Mouse (Mus musculus) neural tube, embryonic 14.5 days (tissue): Measurements from ENCODE around the gene Slc9a3r1. TPM values are rescaled to one million over a fixed set of nuclear protein-coding genes. Genes with fewer than 3 reads are reported as not detected.

Source experiments
- ATAC-seq: fragments of 200-750 bp; cut with Nextera tagmentation; 2 replicates; pipeline ENCODE4 v1.8.0; 2017; ENCODE audit warnings: low read depth, mild to moderate bottlenecking, moderate TSS enrichment, moderate library complexity
- H3K27ac ChIP-seq: fragments of 300-500 bp; sonication (generic); 2 replicates; pipeline ENCODE4 v1.5.1; 2014; ENCODE audit warnings: low read depth, mild to moderate bottlenecking, control low read depth, low read length, moderate library complexity, mixed read lengths
- H3K27me3 ChIP-seq: fragments of 300-500 bp; sonication (generic); 2 replicates; pipeline ENCODE4 v1.6.1; 2014; ENCODE audit warnings: low read length; ENCODE audit not compliant: control insufficient read depth, insufficient read depth
- H3K36me3 ChIP-seq: fragments of 300-500 bp; sonication (generic); 2 replicates; pipeline ENCODE4 v1.6.1; 2014; ENCODE audit warnings: low read length, mixed read lengths; ENCODE audit not compliant: control insufficient read depth, insufficient read depth
- H3K4me1 ChIP-seq: fragments of 300-500 bp; sonication (generic); 2 replicates; pipeline ENCODE4 v1.6.1; 2014; ENCODE audit warnings: low read length; ENCODE audit not compliant: control insufficient read depth, insufficient read depth
- H3K4me2 ChIP-seq: fragments of 300-500 bp; sonication (generic); 2 replicates; pipeline ENCODE4 v1.6.1; 2014; ENCODE audit warnings: mild to moderate bottlenecking, low read depth, low read length, control low read depth
- H3K4me3 ChIP-seq: fragments of 300-500 bp; sonication (generic); 2 replicates; pipeline ENCODE4 v1.5.1; 2014; ENCODE audit warnings: low read depth, low read length, control low read depth, mixed read lengths
- H3K9ac ChIP-seq: fragments of 300-500 bp; sonication (generic); replicated peaks from 2 replicates; pipeline ENCODE4 v1.6.1; 2014; ENCODE audit warnings: low read depth, mild to moderate bottlenecking, control low read depth, low read length, mixed read lengths
- H3K9me3 ChIP-seq: fragments of 300-500 bp; sonication (generic); 2 replicates; pipeline ENCODE4 v1.6.1; 2016; ENCODE audit warnings: low read length; ENCODE audit not compliant: control insufficient read depth
- WGBS: fragments of 180-500 bp; shearing (Covaris S2); extraction: QIAGEN DNeasy Blood & Tissue Kit; methylation state at CpG from one replicate; pipeline ENCODE4 v1.1.7; 2014; 5-methylcytosine and 5-hydroxymethylcytosine counted together
- polyA plus RNA-seq: library from polyadenylated mRNA; unstranded; fragments of >200 nt; fragmentation: Nextera tagmentation; extraction: Ambion mirVana; gene quantifications from 2 replicates; pipeline ENCODE4 v1.2.1, GENCODE M21; 2014

Slc9a3r1 gene
- polyA plus RNA-seq, 1 experiment from 2014 or later = 42.3 TPM

DNA sequence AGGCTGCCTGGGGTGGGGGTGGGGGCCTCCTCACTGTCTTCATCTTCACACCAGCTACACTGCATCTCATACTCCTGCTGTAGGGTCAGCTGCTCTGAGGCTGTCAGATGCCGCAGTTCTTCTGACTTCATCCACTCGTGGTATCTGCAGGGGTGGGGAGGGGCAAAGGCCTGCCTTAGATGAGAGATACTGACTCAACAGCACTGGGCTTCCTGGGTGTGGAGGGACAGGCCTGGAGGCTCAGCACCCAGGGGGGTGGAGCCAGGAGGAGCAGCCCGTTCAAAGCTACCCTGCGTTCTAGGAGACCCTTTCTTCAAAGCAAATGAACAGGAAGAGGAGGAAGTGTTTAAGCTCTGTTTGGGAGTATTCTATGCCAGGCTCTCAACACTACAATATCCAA is 21.8 kb downstream of the Slc9a3r1 start:
- Histone ChIP-seq H3K4me1 (peaks cover 10% of the 10 kb centered on the region), H3K4me3 (no peak overlapping the region), H3K9ac (no peak overlapping the region), H3K27ac (no peak overlapping the region), H3K36me3 (no peaks in the 10 kb centered on the region), H3K9me3 (no peaks in the 10 kb centered on the region), H3K4me2 (no peak overlapping the region), H3K27me3 (no peaks in the 10 kb centered on the region)
- 58% methylated on average over 4 of the region's 4 CpGs for WGBS
- no peak for ATAC-seq

- Histone ChIP-seq H3K27ac (peak within 1 kb of the TSS; percentile 81), H3K9ac (peak within 1 kb of the TSS; percentile 72)
- WGBS = under 1% methylated on average over 39 of the region's 39 CpGs
These were observed 24.1 kb downstream of the Slc9a3r1 start, which contains the start of gene Tmem104 for GRCm38 (mm10) chr11:115187224-115187639. TSS of gene Tmem104 (plus strand) at chr11:115187487.

GRCm38 (mm10) chr11:115187693-115188092 is 24.6 kb downstream of the Slc9a3r1 start, which contains the start of gene Nat9:
TSS of gene Nat9 (minus strand) at chr11:115187859.
- 10% methylated on average over 12 of the region's 12 CpGs for WGBS
- Histone ChIP-seq H3K27me3 (no peaks in the 10 kb centered on the region), H3K9ac (peak within 1 kb of the TSS; percentile 72), H3K27ac (peak within 1 kb of the TSS; percentile 81), H3K4me3 (peak within 1 kb of the TSS; percentile 60), H3K9me3 (no peaks in the 10 kb centered on the region), H3K4me2 (peak within 1 kb of the TSS; percentile 95), H3K36me3 (no peaks in the 10 kb centered on the region), H3K4me1 (peaks cover 10% of the 10 kb centered on the region)
- peak; percentile 47 for ATAC-seq

More at GRCm38 (mm10) chr11:115187224-115187639, 24.1 kb downstream of the Slc9a3r1 start, which contains the start of gene Tmem104:
- H3K27me3 ChIP-seq = no peaks in the 10 kb centered on the region
- peak within 1 kb of the TSS; percentile 60 for H3K4me3 ChIP-seq
- H3K9me3 ChIP-seq = no peaks in the 10 kb centered on the region
- no peaks in the 10 kb centered on the region for H3K36me3 ChIP-seq
- ATAC-seq = peak; percentile 95
- peaks cover 10% of the 10 kb centered on the region for H3K4me1 ChIP-seq
- H3K4me2 ChIP-seq = peak within 1 kb of the TSS; percentile 95

DNA sequence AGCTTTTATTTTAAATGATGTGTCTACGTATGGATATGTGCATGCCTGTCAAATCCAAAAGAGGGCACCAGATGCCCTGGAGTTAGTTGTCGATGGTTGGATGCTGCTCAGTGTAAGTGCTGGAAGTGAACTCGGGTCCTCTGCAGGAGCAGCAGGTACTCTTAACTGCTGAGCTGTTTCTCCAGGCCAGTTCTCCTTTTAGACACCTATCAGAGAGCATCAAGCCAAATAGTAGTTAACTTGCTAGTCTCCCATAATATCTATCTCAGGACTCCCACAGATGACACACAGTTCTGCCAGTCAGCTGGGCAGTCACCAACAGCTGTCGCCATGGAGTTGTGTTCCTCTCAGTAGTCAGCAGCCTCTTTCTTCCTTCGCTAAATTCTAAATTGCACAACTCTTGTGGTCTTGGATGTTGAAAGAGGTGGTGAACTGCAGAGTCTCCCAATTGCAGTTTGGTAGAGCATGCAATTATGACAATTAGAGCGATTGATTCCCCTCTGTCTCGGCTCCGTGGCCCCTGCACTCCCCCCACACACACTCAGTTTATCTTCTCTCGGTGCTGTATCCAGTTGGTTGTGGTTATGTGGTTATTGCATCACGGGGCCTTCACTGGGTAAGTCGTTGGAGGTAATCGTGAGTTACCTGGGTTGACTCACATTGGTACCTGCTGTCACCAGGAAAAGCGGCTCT is 25.5 kb downstream of the Slc9a3r1 start:
- H3K4me2 ChIP-seq = peak overlapping the region; percentile 95; the same call in 1 of the 2 replicates
- 90% methylated on average over 13 of the region's 13 CpGs for WGBS
- no peak overlapping the region for H3K9ac ChIP-seq

GRCm38 (mm10) chr11:115189304-115189703 is 26.2 kb downstream of the Slc9a3r1 start:
- Histone ChIP-seq H3K36me3 (no peaks in the 10 kb centered on the region), H3K9ac (no peak overlapping the region), H3K9me3 (no peaks in the 10 kb centered on the region), H3K4me3 (no peak overlapping the region), H3K27ac (no peak overlapping the region), H3K4me1 (peaks cover 10% of the 10 kb centered on the region), H3K4me2 (no peak overlapping the region), H3K27me3 (no peaks in the 10 kb centered on the region)
- no peak for ATAC-seq
- WGBS = 89% methylated on average over 6 of the region's 6 CpGs

More for the DNA sequence above, 25.5 kb downstream of the Slc9a3r1 start:
- H3K27ac ChIP-seq = no peak overlapping the region
- H3K36me3 ChIP-seq = no peaks in the 10 kb centered on the region
- peaks cover 10% of the 10 kb centered on the region for H3K4me1 ChIP-seq
- no peak for ATAC-seq
- no peak overlapping the region for H3K4me3 ChIP-seq
- no peaks in the 10 kb centered on the region for H3K9me3 ChIP-seq
- no peaks in the 10 kb centered on the region for H3K27me3 ChIP-seq

- Histone ChIP-seq H3K9ac (no peak overlapping the region), H3K27ac (no peak overlapping the region), H3K9me3 (no peaks in the 10 kb centered on the region), H3K36me3 (no peaks in the 10 kb centered on the region), H3K4me2 (no peak overlapping the region), H3K4me3 (no peak overlapping the region), H3K27me3 (no peaks in the 10 kb centered on the region), H3K4me1 (peaks cover 7% of the 10 kb centered on the region)
- ATAC-seq = no peak
- WGBS = 72% methylated on average over 9 of the region's 9 CpGs
These were observed 29.0 kb downstream of the Slc9a3r1 start for GRCm38 (mm10) chr11:115192180-115192579.

- no peak overlapping the region for H3K4me3 ChIP-seq
- 92% methylated on average over 6 of the region's 6 CpGs for WGBS
These were observed 31.6 kb downstream of the Slc9a3r1 start for GRCm38 (mm10) chr11:115194693-115195092.

GRCm38 (mm10) chr11:115195933-115196332 is 32.8 kb downstream of the Slc9a3r1 start:
- no peak overlapping the region for H3K4me3 ChIP-seq
- no peak overlapping the region for H3K4me2 ChIP-seq
- H3K9me3 ChIP-seq = no peaks in the 10 kb centered on the region
- H3K27ac ChIP-seq = no peak overlapping the region
- no peaks in the 10 kb centered on the region for H3K27me3 ChIP-seq
- 96% methylated on average over 5 of the region's 5 CpGs for WGBS
- no peaks in the 10 kb centered on the region for H3K4me1 ChIP-seq
- H3K36me3 ChIP-seq = 0 out of 2 replicates have a peak, but pooled peaks cover 7% of the 10 kb centered on the region
- no peak for ATAC-seq
- H3K9ac ChIP-seq = no peak overlapping the region

More at GRCm38 (mm10) chr11:115194693-115195092, 31.6 kb downstream of the Slc9a3r1 start:
- ATAC-seq = no peak
- Histone ChIP-seq H3K4me1 (no peaks in the 10 kb centered on the region), H3K9me3 (no peaks in the 10 kb centered on the region), H3K9ac (no peak overlapping the region), H3K27ac (no peak overlapping the region), H3K4me2 (no peak overlapping the region), H3K27me3 (no peaks in the 10 kb centered on the region), H3K36me3 (0 out of 2 replicates have a peak, but pooled peaks cover 7% of the 10 kb centered on the region)

DNA sequence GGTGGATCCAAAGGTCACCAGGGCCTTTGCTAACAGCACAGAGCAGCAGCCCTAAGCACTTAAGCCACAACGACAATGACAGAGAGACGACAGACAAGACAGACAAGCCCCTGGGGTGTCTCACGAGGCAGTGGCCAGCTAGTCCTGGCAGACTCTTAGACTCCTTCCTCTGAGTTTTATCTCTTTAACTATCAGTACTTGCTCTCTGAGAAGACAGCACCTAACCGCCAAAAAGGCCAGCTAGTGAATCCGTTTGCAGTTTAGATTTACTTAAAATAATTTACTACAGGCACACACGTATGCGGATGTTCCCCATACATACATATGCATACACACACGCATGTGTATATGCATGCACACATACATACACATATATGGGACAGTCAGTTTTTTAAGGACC is 34.4 kb downstream of the Slc9a3r1 start:
- 84% methylated on average over 8 of the region's 8 CpGs for WGBS
- Histone ChIP-seq H3K27ac (no peak overlapping the region), H3K9me3 (no peaks in the 10 kb centered on the region), H3K4me1 (no peaks in the 10 kb centered on the region), H3K36me3 (0 out of 2 replicates have a peak, but pooled peaks cover 12% of the 10 kb centered on the region), H3K4me3 (no peak overlapping the region), H3K27me3 (no peaks in the 10 kb centered on the region), H3K4me2 (no peak overlapping the region), H3K9ac (no peak overlapping the region)
- no peak for ATAC-seq
